Mouse (Mus musculus): ENCODE measurements around the gene Arhgap28. TPM values are rescaled to one million over a fixed set of nuclear protein-coding genes. Genes with fewer than 3 reads are reported as not detected.

The Arhgap28 gene
- total RNA-seq, 4 experiments from 2014 or later = 0.34 to 0.73 (median 0.61) TPM

- no peak for DNase-seq (ENCODE audit: low spot score in 2 of 2)
Observed at GRCm38 (mm10) chr17:67941026-67941425, 62.9 kb downstream of the Arhgap28 start.

- DNase-seq (ENCODE audit: low spot score in 2 of 2) = no peak
Observed at GRCm38 (mm10) chr17:67937050-67937449, 66.9 kb downstream of the Arhgap28 start.

GRCm38 (mm10) chr17:67935556-67935955, 68.4 kb downstream of the Arhgap28 start:
- no peak for DNase-seq (ENCODE audit: low spot score in 2 of 2)

- DNase-seq (ENCODE audit: low spot score in 2 of 2) = no peak
Observed at GRCm38 (mm10) chr17:67931396-67931795, 72.5 kb downstream of the Arhgap28 start.

GRCm38 (mm10) chr17:67930957-67931356, 73.0 kb downstream of the Arhgap28 start:
- no peak for DNase-seq (ENCODE audit: low spot score in 2 of 2)

- DNase-seq (ENCODE audit: low spot score in 2 of 2) = no peak
Observed at GRCm38 (mm10) chr17:67930467-67930866, 73.5 kb downstream of the Arhgap28 start.

- no peak for DNase-seq (ENCODE audit: low spot score in 2 of 2)
Observed at GRCm38 (mm10) chr17:67928280-67928679, 75.6 kb downstream of the Arhgap28 start.

GRCm38 (mm10) chr17:67927864-67928263, 76.1 kb downstream of the Arhgap28 start:
- no peak for DNase-seq (ENCODE audit: low spot score in 2 of 2)

GRCm38 (mm10) chr17:67919959-67920358, 84.0 kb downstream of the Arhgap28 start:
- DNase-seq (ENCODE audit: low spot score in 2 of 2) = no peak

- DNase-seq (ENCODE audit: low spot score in 2 of 2) = no peak
Observed at GRCm38 (mm10) chr17:67918201-67918600, 85.7 kb downstream of the Arhgap28 start.

- DNase-seq (ENCODE audit: low spot score in 2 of 2) = no peak
Observed at GRCm38 (mm10) chr17:67916901-67917300, 87.0 kb downstream of the Arhgap28 start.

- no peak for DNase-seq (ENCODE audit: low spot score in 2 of 2)
Observed at GRCm38 (mm10) chr17:67912640-67913039, 91.3 kb downstream of the Arhgap28 start.

- DNase-seq (ENCODE audit: low spot score in 2 of 2) = no peak
Observed at GRCm38 (mm10) chr17:67912051-67912450, 91.9 kb downstream of the Arhgap28 start.

- no peak for DNase-seq (ENCODE audit: low spot score in 2 of 2)
Observed at GRCm38 (mm10) chr17:67908537-67908936, 95.4 kb downstream of the Arhgap28 start.

GRCm38 (mm10) chr17:67908137-67908536, 95.8 kb downstream of the Arhgap28 start:
- no peak for DNase-seq (ENCODE audit: low spot score in 2 of 2)

GRCm38 (mm10) chr17:67907532-67908054, 96.3 kb downstream of the Arhgap28 start:
- DNase-seq (ENCODE audit: low spot score in 2 of 2) = no peak

- no peak for DNase-seq (ENCODE audit: low spot score in 2 of 2)
Observed at GRCm38 (mm10) chr17:67906236-67906635, 97.7 kb downstream of the Arhgap28 start.

GRCm38 (mm10) chr17:67904315-67904944, 99.5 kb downstream of the Arhgap28 start:
- no peak for DNase-seq (ENCODE audit: low spot score in 2 of 2)

GRCm38 (mm10) chr17:67902847-67903246, 101.1 kb downstream of the Arhgap28 start:
- no peak for DNase-seq (ENCODE audit: low spot score in 2 of 2)

GRCm38 (mm10) chr17:67901161-67901560, 102.8 kb downstream of the Arhgap28 start:
- DNase-seq (ENCODE audit: low spot score in 2 of 2) = no peak

- no peak for DNase-seq (ENCODE audit: low spot score in 2 of 2)
Observed at GRCm38 (mm10) chr17:67899376-67899775, 104.5 kb downstream of the Arhgap28 start.

- no peak for DNase-seq (ENCODE audit: low spot score in 2 of 2)
Observed at GRCm38 (mm10) chr17:67896413-67896812, 107.5 kb downstream of the Arhgap28 start.
